Mouse (Mus musculus): ENCODE measurements at regions not wholly inside any gene's neighbourhood (a gene's known extent, or its start where the extent isn't known, plus 50 kb on each side); places are given as distances from the start of the nearest gene placed in this dataset.

GRCm38 (mm10) chrX:166672617-166673016, 87.1 kb upstream of the Egfl6 start:
- H3K27ac ChIP-seq (ENCODE audit: insufficient read depth, low read length) = no peak overlapping the region
- no peak for TF ChIP-seq POLR2A (IDR thresholded peaks at IDR 0.05; ENCODE audit: low read depth, low read length)
- TF ChIP-seq CTCF (IDR thresholded peaks at IDR 0.05; ENCODE audit: borderline replicate concordance, insufficient read depth, low read length) = no peak

GRCm38 (mm10) chrX:166671853-166672252, 86.3 kb upstream of the Egfl6 start:
- H3K27ac ChIP-seq (ENCODE audit: insufficient read depth, low read length) = no peak overlapping the region
- H3K4me1 ChIP-seq (ENCODE audit: control insufficient read depth, insufficient read depth, low read length) = no peaks in the 10 kb centered on the region
- H3K4me3 ChIP-seq (ENCODE audit: insufficient read depth, low read length) = no peak overlapping the region
- TF ChIP-seq POLR2A (IDR thresholded peaks at IDR 0.05; ENCODE audit: low read depth, low read length) (no peak), CTCF (IDR thresholded peaks at IDR 0.05; ENCODE audit: borderline replicate concordance, insufficient read depth, low read length) (no peak)

More at GRCm38 (mm10) chrX:166672617-166673016, 87.1 kb upstream of the Egfl6 start:
- Histone ChIP-seq H3K4me1 (ENCODE audit: control insufficient read depth, insufficient read depth, low read length) (no peaks in the 10 kb centered on the region), H3K4me3 (ENCODE audit: insufficient read depth, low read length) (no peak overlapping the region)

GRCm38 (mm10) chrX:166666304-166666703, 80.8 kb upstream of the Egfl6 start:
- Histone ChIP-seq H3K27ac (ENCODE audit: insufficient read depth, low read length) (no peak overlapping the region), H3K4me1 (ENCODE audit: control insufficient read depth, insufficient read depth, low read length) (peaks cover 6% of the 10 kb centered on the region), H3K4me3 (ENCODE audit: insufficient read depth, low read length) (no peak overlapping the region)
- TF ChIP-seq CTCF (IDR thresholded peaks at IDR 0.05; ENCODE audit: borderline replicate concordance, insufficient read depth, low read length) (no peak), POLR2A (IDR thresholded peaks at IDR 0.05; ENCODE audit: low read depth, low read length) (no peak)

- H3K27ac ChIP-seq (ENCODE audit: insufficient read depth, low read length) = peak overlapping the region; percentile 98
Measured at GRCm38 (mm10) chrX:166661808-166662207, 76.3 kb upstream of the Egfl6 start.

GRCm38 (mm10) chrX:166661043-166661718, 75.7 kb upstream of the Egfl6 start:
- Histone ChIP-seq H3K27ac (ENCODE audit: insufficient read depth, low read length) (peak overlapping the region; percentile 98), H3K4me1 (ENCODE audit: control insufficient read depth, insufficient read depth, low read length) (peaks cover 6% of the 10 kb centered on the region), H3K4me3 (ENCODE audit: insufficient read depth, low read length) (no peak overlapping the region)
- no peak for TF ChIP-seq CTCF (IDR thresholded peaks at IDR 0.05; ENCODE audit: borderline replicate concordance, insufficient read depth, low read length)
- TF ChIP-seq POLR2A (IDR thresholded peaks at IDR 0.05; ENCODE audit: low read depth, low read length) = 0 out of 2 replicates have a peak, but pooled peaks have one; percentile 14

More at GRCm38 (mm10) chrX:166661808-166662207, 76.3 kb upstream of the Egfl6 start:
- H3K4me3 ChIP-seq (ENCODE audit: insufficient read depth, low read length) = no peak overlapping the region
- TF ChIP-seq POLR2A (IDR thresholded peaks at IDR 0.05; ENCODE audit: low read depth, low read length) = no peak
- TF ChIP-seq CTCF (IDR thresholded peaks at IDR 0.05; ENCODE audit: borderline replicate concordance, insufficient read depth, low read length) = no peak
- peaks cover 6% of the 10 kb centered on the region for H3K4me1 ChIP-seq (ENCODE audit: control insufficient read depth, insufficient read depth, low read length)

DNA sequence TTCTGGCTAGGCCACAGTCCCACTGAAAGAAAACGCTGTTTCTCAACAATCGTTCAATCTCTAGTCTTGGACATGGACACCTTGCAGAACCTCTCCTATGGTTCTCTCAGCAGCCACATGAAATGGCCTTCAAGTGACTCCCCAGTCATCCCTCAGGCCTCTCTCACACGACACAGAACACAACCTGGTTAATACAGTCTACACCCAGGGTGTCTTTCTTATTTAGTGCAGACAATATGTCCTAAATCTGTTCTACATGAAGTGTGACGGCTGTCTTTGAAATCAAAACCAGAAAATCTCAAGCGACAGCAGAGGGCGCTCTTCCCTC, 75.2 kb upstream of the Egfl6 start:
- TF ChIP-seq POLR2A (IDR thresholded peaks at IDR 0.05; ENCODE audit: low read depth, low read length) (no peak), CTCF (IDR thresholded peaks at IDR 0.05; ENCODE audit: borderline replicate concordance, insufficient read depth, low read length) (no peak)
- no peak overlapping the region for H3K27ac ChIP-seq (ENCODE audit: insufficient read depth, low read length)

GRCm38 (mm10) chrX:166652400-166652799, 66.9 kb upstream of the Egfl6 start:
- Histone ChIP-seq H3K27ac (ENCODE audit: insufficient read depth, low read length) (no peak overlapping the region), H3K4me3 (ENCODE audit: insufficient read depth, low read length) (no peak overlapping the region), H3K4me1 (ENCODE audit: control insufficient read depth, insufficient read depth, low read length) (no peaks in the 10 kb centered on the region)
- TF ChIP-seq CTCF (IDR thresholded peaks at IDR 0.05; ENCODE audit: borderline replicate concordance, insufficient read depth, low read length) (no peak), POLR2A (IDR thresholded peaks at IDR 0.05; ENCODE audit: low read depth, low read length) (no peak)

More for the DNA sequence above, 75.2 kb upstream of the Egfl6 start:
- peaks cover 6% of the 10 kb centered on the region for H3K4me1 ChIP-seq (ENCODE audit: control insufficient read depth, insufficient read depth, low read length)
- H3K4me3 ChIP-seq (ENCODE audit: insufficient read depth, low read length) = no peak overlapping the region

DNA sequence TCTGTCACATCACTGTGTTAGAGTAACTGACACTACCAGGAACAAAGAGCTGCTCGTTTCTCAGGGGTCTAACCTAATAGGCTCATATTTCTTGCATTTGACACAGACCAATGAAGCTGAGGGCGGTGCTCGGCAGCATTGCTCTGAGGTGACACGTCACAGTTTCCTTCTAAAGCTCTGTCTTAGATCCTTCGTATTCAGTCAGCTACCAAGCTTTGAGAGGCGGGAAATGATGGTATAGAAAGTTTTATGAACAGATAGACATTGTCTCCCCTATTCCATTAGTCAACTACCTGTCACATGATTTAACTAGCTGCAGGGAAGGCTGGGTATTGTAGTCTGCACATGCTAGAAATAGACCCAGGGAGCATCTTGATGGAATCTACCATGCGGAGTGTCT, 60.2 kb upstream of the Egfl6 start:
- TF ChIP-seq POLR2A (IDR thresholded peaks at IDR 0.05; ENCODE audit: low read depth, low read length) (no peak), CTCF (IDR thresholded peaks at IDR 0.05; ENCODE audit: borderline replicate concordance, insufficient read depth, low read length) (no peak)
- H3K27ac ChIP-seq (ENCODE audit: insufficient read depth, low read length) = no peak overlapping the region
- H3K4me1 ChIP-seq (ENCODE audit: control insufficient read depth, insufficient read depth, low read length) = no peaks in the 10 kb centered on the region
- H3K4me3 ChIP-seq (ENCODE audit: insufficient read depth, low read length) = no peak overlapping the region

DNA sequence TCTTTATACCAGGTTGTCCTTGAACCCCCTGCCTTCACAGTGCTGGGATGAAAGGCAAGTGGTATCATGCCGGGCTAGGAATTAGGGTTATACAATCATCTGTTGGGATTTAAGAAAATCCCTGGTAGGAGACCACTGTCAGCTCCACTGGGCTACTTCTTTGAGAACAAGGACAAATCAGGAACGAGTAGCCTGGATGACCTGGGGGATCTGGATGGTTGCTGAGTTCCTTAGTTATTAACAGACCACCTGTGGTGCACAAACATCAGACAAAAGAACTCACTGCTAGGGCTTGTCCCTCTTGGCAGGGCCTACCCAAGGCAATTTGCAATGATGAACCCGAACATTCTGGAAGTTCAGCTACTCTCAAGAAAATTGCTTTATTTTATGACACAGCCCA, 55.7 kb upstream of the Egfl6 start:
- no peak for TF ChIP-seq CTCF (IDR thresholded peaks at IDR 0.05; ENCODE audit: borderline replicate concordance, insufficient read depth, low read length)
- no peak for TF ChIP-seq POLR2A (IDR thresholded peaks at IDR 0.05; ENCODE audit: low read depth, low read length)
- Histone ChIP-seq H3K4me1 (ENCODE audit: control insufficient read depth, insufficient read depth, low read length) (no peaks in the 10 kb centered on the region), H3K27ac (ENCODE audit: insufficient read depth, low read length) (no peak overlapping the region), H3K4me3 (ENCODE audit: insufficient read depth, low read length) (no peak overlapping the region)

DNA sequence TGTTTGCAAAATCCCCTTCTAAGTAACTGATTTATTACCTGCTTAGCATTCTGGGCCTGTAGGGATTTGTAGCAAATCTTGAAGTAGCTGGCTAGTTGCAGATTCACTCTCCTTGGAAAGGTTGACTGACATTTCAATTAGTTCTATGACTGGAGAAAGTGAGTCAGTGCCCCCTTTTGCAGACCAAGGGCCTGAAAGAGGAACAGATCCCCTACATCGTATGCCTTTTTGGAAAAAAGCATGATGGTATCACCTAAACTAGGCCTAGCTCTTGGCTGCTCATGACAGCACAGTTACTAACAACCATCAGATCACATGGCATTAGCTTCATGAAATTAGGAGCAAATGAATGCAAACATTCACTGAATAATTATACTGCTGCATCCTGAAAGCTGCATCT, 54.7 kb upstream of the Egfl6 start:
- TF ChIP-seq POLR2A (IDR thresholded peaks at IDR 0.05; ENCODE audit: low read depth, low read length) (no peak), CTCF (IDR thresholded peaks at IDR 0.05; ENCODE audit: borderline replicate concordance, insufficient read depth, low read length) (no peak)
- H3K4me3 ChIP-seq (ENCODE audit: insufficient read depth, low read length) = no peak overlapping the region
- no peaks in the 10 kb centered on the region for H3K4me1 ChIP-seq (ENCODE audit: control insufficient read depth, insufficient read depth, low read length)
- H3K27ac ChIP-seq (ENCODE audit: insufficient read depth, low read length) = no peak overlapping the region
